Mouse (Mus musculus): Measurements from ENCODE around the gene Mtif2.

GRCm38 (mm10) chr11:29560452-29560851, 34.2 kb downstream of the Mtif2 start:
- TF ChIP-seq CTCF (IDR thresholded peaks at IDR 0.05; ENCODE audit: low read depth) (no peak), EP300 (optimal IDR thresholded peaks at IDR 0.05) (no peak)
